Mouse (Mus musculus) gastrocnemius, adult 8-10 months (tissue): ENCODE measurements around the gene Krt13. TPM values are rescaled to one million over a fixed set of nuclear protein-coding genes. Genes with fewer than 3 reads are reported as not detected.

Experiments
- DNase-seq, 2 experiments: peaks; one replicate each; pipeline ENCODE4 v3.0.0; 2022; ENCODE audit warnings: low spot score in 2 of 2
- total RNA-seq, 4 experiments: library from RNA; stranded (reverse); gene quantifications; 2 replicates each; pipeline ENCODE4 v1.2.4; 2022

The Krt13 gene
- not detected for total RNA-seq

DNA sequence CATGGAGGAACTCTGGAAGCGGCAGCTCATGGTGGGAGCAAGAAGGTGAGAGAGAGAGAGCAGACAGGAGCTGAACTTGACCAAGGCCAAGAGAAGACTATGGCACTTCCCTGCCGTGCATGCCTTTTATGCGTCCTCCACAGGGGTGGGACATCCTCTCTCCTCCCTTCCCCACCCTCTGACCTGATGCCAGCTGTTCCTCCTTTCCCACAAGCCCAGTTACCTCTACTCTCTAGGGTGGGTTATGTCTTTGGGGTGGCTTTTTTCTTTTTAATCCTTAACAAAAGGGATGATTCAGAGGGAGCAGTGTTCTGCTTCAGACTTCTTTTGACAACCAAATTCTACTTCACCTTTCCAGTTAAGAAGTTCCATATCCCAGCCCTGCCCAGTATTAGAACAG is at the start of gene Krt13:
Gene Krt13 (minus strand): TSS at position 101 of the 400 bp plus-strand sequence.
- DNase-seq = no peak

DNA sequence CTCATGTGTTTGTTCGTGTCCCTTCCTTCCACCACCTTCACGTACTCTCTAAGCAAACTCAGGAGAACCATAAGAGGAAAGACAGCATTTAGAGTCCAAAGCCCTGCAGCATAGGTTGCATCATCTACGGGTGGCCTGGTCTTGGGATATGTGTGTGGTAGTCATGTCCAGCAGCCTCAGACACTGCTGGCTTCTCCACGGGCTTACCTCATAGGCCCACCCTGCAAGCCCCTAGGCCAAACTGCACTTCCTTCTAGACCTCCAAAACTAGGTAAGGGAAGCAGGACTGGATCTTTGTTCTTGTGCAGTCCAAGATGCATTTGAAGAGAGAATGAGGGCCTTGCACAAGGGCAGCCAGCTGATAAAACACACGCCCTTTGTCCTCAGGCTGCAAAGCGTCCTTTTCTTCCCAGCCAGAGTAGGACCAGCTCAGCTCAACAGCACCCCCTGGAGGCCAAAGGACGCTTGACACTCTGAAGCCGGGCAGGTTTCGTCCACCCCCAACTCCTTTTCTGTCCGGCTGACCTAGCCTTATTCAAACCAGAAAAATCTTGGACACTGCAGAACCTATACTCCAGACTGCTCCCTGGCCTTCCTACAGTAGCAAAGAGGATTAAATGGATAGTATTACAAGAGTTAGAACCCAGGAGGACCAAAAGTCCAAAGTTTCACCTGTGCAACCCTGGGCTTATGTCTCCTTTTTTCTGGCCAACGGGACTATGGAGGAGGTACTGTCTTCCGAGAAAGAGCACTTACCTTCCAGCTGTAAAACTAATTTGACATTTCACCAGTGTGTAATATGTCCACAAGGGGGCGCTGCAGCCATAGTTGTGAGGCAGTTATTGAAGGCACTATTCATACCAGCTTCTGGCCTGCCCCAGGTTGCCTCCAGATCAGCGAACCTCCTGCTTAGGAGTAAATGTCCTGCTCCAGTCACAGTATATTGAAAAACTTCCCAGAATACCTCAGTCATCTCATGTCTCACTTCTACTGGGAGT is 47.7 kb upstream of the Krt13 start:
- DNase-seq = peak; percentile 23 to 35

DNA sequence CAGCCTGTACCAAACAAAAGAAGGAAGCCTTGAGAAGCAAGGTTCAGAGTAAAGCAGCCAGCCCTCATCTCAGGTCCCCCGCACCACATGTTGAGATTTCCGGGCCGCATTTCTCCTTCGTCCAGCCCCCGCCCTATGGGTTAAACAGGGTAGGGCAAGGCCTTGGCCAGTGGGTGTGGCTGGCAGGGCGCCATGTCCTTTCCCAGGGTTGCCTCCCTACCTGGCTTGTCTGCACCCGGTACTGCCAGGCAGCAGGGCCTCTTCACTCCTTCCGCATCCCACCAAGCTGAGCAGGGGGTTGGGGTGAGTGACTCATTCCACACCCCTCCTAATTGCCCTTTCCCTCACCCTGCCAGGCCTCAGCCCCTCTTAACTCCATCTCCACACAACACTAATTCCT is 46.7 kb upstream of the Krt13 start:
- DNase-seq = no peak

DNA sequence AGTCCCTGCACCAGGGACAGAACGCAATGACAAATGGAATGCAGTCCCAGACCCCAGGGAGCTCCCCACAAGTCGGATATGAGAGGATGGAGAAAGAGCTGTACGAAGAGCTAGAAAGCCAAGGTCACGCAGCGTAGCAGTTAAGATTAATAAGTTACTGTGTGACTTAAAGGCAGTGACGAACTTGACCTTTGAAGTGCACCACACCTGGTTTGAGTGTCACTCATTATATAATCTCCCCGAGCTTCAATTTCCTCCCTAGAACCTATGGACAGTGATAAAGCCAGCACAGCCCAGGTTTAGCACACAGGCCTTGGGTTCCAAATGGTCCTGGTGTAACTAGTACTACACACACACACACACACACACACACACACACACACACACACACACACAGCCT is 43.0 kb upstream of the Krt13 start:
- no peak for DNase-seq

DNA sequence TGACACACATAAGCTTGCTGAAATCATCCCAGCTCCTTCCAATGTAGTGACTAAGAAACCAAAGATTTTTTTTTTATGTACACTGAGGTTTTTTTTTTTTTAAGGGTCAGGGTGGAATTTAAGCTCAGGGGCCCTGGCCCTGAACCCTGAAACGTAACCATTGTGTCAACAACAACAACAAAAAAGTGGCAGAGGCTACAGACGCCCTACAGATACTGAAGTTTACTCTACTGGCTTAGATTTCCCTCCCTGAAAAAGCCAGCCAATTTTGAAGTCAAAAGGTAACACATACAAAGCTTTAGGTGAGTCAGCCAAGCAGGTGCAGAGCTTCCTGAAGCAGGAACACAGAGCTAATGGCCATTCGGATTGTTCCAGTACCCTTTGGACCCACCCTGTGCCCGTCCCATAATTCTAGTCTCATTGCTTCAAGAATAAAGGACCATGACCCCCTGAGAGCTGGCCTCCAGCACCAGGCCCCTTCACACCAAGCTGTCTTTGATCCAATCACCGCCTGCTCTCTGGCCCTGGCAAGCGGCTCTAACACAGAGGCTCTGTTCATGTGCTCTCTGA is 36.6 kb upstream of the Krt13 start:
- no peak for DNase-seq

- no peak for DNase-seq
Measured at GRCm38 (mm10) chr11:100157331-100157730, 36.0 kb upstream of the Krt13 start.

DNA sequence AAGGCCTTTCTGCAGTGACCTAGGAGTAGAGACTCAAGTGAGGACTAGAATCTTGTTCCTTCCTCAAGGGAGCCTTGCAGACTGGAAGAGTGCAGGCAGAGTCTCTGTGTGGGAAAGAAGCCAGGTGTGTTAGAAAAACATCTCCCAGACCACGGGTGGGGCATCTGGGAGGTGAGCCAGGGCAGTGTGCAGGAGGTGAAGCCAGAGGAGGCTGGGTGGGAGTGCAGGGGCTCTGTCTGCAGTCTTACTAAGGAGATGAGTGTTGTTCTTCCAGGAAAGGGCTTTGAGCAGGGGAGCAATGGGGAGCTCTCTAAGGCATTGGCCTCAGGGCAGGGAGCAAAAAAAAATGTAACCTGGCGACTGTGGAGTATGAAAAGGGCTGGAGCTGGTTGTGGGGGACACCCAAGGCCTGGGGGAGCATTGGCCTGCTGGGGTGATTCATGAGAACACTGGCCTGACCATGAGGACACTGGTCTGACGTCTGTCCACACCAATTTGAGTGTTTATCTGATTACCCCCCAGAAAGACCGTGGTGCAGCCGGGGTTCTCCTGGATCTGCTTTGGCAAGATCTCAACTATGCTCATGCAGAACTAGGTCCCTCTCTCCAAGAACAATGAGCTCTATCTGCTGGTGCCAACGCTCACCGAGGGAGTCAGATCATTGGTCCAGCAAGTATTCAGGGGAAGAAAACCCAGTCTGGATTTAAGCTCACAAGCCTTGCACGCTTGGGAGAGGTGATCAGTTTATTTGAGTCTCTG is 34.3 kb upstream of the Krt13 start:
- DNase-seq = no peak

DNA sequence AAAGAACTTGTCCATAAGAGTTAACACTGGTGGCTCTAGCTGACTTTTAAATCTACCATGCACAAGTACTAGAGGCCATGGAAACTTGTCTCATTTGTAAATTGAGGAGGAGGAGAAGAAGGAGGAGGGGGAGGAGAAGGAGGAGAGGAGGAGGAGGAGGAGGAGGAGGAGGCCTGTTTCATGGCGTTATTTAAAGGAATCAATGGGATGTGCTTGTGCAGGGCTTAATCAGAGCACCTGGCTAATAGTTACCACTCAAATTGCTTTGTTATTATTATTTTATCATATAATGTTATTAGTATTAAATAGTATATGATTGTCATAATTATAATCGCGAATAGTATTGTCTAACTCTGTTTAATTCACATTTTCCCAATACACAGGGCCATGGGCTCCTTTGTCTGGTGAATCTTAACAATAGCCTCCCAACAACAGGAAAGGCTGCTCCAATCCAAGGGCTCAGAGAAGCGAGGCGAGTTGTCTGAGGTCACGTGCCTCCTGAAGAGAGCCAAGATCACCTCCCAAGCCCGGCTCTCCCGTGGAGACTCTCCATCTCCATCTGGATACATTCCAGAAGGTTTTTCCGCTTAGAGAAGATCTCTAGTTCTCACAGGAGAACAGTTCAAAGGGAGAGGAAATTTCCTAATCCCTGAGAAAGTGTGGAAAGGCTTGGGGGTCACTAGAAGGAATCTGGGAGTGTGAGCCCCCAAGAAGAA is 27.4 kb upstream of the Krt13 start, which contains the start of gene Krt19:
Gene Krt19 (minus strand): TSS at position 51 of the 716 bp plus-strand sequence.
- no peak for DNase-seq

DNA sequence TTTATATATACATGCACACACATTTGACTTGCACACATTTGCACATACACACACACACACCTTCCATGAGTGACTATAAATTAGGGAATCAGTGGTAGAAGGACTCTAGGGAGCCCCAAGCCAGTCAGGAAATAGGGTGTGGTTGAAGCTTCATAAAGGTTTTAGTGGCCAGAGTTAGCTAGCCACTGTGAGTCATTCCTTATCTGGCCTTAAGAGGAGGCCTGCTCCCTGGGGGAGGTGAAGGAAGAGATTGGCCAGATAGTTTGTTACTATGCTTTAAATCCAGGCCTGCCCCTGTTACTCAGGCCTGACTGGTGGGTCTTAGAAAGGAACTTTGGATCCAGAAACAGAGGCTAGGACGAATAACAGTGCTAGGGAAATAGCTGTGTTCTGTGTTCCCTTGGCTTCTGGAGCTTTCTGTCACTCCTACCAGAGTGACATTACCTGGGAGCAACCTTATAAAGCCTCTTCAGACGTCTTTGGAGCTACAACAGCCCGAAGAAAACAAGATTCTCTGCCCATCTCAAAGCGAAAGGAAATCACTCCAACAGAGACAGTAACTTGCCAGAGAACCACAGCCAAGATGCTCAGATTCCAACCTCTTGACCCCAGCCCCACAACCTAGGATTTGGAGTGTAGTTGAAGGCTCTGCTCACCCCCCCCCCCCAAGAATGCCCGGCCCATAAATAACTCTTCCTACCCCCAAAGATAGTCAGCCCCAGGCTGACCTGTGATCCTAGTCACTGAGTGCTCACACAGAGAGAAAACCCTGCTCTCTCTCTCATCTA is 26.4 kb upstream of the Krt13 start:
- DNase-seq = no peak

- DNase-seq = no peak
Measured at GRCm38 (mm10) chr11:100145858-100146560, 24.6 kb upstream of the Krt13 start.

GRCm38 (mm10) chr11:100145104-100145503 is 23.7 kb upstream of the Krt13 start:
- no peak for DNase-seq

- peak; percentile 16 to 51 for DNase-seq
Measured at GRCm38 (mm10) chr11:100140966-100141365, 19.6 kb upstream of the Krt13 start.

GRCm38 (mm10) chr11:100139391-100139790 is 18.0 kb upstream of the Krt13 start:
- no peak for DNase-seq

GRCm38 (mm10) chr11:100138809-100139208 is 17.4 kb upstream of the Krt13 start:
- DNase-seq = no peak

GRCm38 (mm10) chr11:100137693-100138092 is 16.3 kb upstream of the Krt13 start:
- no peak for DNase-seq

GRCm38 (mm10) chr11:100136559-100136958 is 15.2 kb upstream of the Krt13 start:
- no peak for DNase-seq

GRCm38 (mm10) chr11:100135731-100136130 is 14.4 kb upstream of the Krt13 start, which contains the start of gene Krt15:
TSS of gene Krt15 (minus strand) at chr11:100135928.
- no peak for DNase-seq

- no peak for DNase-seq
Measured at GRCm38 (mm10) chr11:100124901-100125300, 3.5 kb upstream of the Krt13 start.

GRCm38 (mm10) chr11:100120331-100120730 is 1.0 kb downstream of the Krt13 start:
- DNase-seq = no peak

- no peak for DNase-seq
Measured at GRCm38 (mm10) chr11:100113742-100114029, 7.7 kb downstream of the Krt13 start.
